Mouse (Mus musculus): ENCODE measurements around the gene Col4a4.

DNA sequence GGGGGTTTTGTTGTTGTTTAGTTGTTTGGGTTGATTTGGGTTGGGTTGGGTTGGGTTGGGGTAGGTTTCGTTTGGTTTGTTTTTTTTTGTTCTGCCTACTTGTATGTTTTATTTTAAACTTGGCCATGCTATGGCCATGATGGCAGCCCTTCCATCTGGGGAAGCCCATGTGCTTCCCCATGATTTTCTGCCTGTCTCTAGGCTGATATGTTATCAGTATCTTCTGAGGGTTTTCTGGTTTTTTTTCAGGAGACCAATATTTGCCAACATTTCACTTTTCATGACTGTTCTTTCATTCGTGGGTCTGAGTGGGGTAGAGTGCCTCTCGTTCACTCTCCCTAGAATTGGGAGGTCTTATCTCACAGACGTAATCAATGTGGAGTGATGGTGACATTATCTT lies 41.0 kb upstream of the Col4a4 start:
- TF ChIP-seq CTCF (IDR thresholded peaks at IDR 0.05; ENCODE audit: extremely low read depth, insufficient read length, insufficient replicate concordance, low read depth, low read length): no peak
- no peak for TF ChIP-seq POLR2A (IDR thresholded peaks at IDR 0.05; ENCODE audit: low read depth, low read length)

Measured in small intestine, adult 2 months (tissue).